Mouse (Mus musculus) CH12.LX (cell line): ENCODE measurements around the gene Adora1. TPM values are rescaled to one million over a fixed set of nuclear protein-coding genes. Genes with fewer than 3 reads are reported as not detected.

ENCODE experiments used
- DNase-seq: peaks from one replicate; pipeline ENCODE4 v3.0.0-alpha.2; 2013; ENCODE audit errors: extremely low read depth
- H3K27ac ChIP-seq: 2 replicates; pipeline ENCODE4 v1.5.1; 2012; ENCODE audit warnings: low read depth, mild to moderate bottlenecking, control low read depth, moderate library complexity; ENCODE audit not compliant: insufficient read depth
- H3K27me3 ChIP-seq: replicated peaks from 2 replicates; pipeline ENCODE3; 2012; ENCODE audit warnings: inconsistent platforms
- H3K36me3 ChIP-seq, 2 experiments: replicated peaks in 1 of 2; 2 replicates each; pipeline versions ENCODE3 to v1.6.1; 2012; ENCODE audit warnings: inconsistent platforms in 1 of 2, low read length in 1 of 2, mild to moderate bottlenecking in 1 of 2, mixed read lengths in 1 of 2, moderate library complexity in 1 of 2; ENCODE audit not compliant: control insufficient read depth in 1 of 2, insufficient read depth in 1 of 2
- H3K4me1 ChIP-seq, 2 experiments: 2 replicates each; pipeline ENCODE4 v1.6.1; 2012; ENCODE audit warnings: inconsistent platforms in 1 of 2, moderate library complexity in 1 of 2; ENCODE audit not compliant: insufficient read depth in 2 of 2, control insufficient read depth in 1 of 2
- H3K4me2 ChIP-seq: 2 replicates; pipeline ENCODE4 v1.6.1; 2012; ENCODE audit warnings: low read depth, mild to moderate bottlenecking, control low read depth; ENCODE audit not compliant: poor library complexity, insufficient read depth, severe bottlenecking
- H3K4me3 ChIP-seq, 3 experiments: fragments of 150-350 bp in 1 of 3; sonication (generic) in 1 of 3; replicated peaks in 1 of 3; 2 replicates each; pipeline versions ENCODE3 to v1.5.1; 2011 to 2012; ENCODE audit warnings: low read depth in 2 of 3, low read length in 2 of 3, mild to moderate bottlenecking in 2 of 3, moderate library complexity in 2 of 3, control low read depth in 1 of 3, improper control_type of control experiment in 1 of 3, inconsistent platforms in 1 of 3, mixed read lengths in 1 of 3; ENCODE audit not compliant: poor library complexity in 1 of 3
- H3K79me2 ChIP-seq: replicated peaks from 2 replicates; pipeline ENCODE4 v1.6.1; 2012; ENCODE audit warnings: mild to moderate bottlenecking, moderate library complexity; ENCODE audit not compliant: control insufficient read depth, poor library complexity, insufficient read depth, severe bottlenecking; ENCODE audit errors: extremely low read depth
- H3K9ac ChIP-seq: 2 replicates; pipeline ENCODE4 v1.6.1; 2012; ENCODE audit warnings: low read depth, mild to moderate bottlenecking, control low read depth, moderate library complexity; ENCODE audit not compliant: insufficient read depth
- H3K9me3 ChIP-seq: replicated peaks from 2 replicates; pipeline ENCODE3; 2012; ENCODE audit warnings: low read length, inconsistent platforms, mixed read lengths
- BHLHE40 ChIP-seq: IDR thresholded peaks from 2 replicates; pipeline ENCODE4 v1.6.1; 2011; ENCODE audit warnings: mild to moderate bottlenecking, low read depth, low read length, improper control_type of control experiment
- CHD1 ChIP-seq: IDR thresholded peaks from 2 replicates; pipeline ENCODE4 v1.6.1; 2012; ENCODE audit warnings: low read depth, low read length, improper control_type of control experiment, inconsistent platforms
- CTCF ChIP-seq, 2 experiments: IDR thresholded peaks in 1 of 2; conservative IDR thresholded peaks in 1 of 2; 2 replicates each; pipeline ENCODE4 v1.5.1; 2011 to 2012; ENCODE audit warnings: low read depth in 2 of 2, low read length in 2 of 2, improper control_type of control experiment in 1 of 2, inconsistent platforms in 1 of 2, mild to moderate bottlenecking in 1 of 2, moderate library complexity in 1 of 2
- E2F4 ChIP-seq: IDR thresholded peaks from 2 replicates; pipeline ENCODE4 v1.6.1; 2011; ENCODE audit warnings: low read depth, low read length, improper control_type of control experiment; ENCODE audit not compliant: insufficient replicate concordance
- ELF1 ChIP-seq: IDR thresholded peaks from 2 replicates; pipeline ENCODE4 v1.6.1; 2014; ENCODE audit warnings: low read depth, mild to moderate bottlenecking, inconsistent platforms, low read length, improper control_type of control experiment
- EP300 ChIP-seq: IDR thresholded peaks from 2 replicates; pipeline ENCODE4 v1.6.1; 2011; ENCODE audit warnings: low read length, improper control_type of control experiment
- ETS1 ChIP-seq: conservative IDR thresholded peaks from 2 replicates; pipeline ENCODE4 v1.6.1; 2012; ENCODE audit warnings: low read depth, mild to moderate bottlenecking, inconsistent platforms, low read length, improper control_type of control experiment, moderate library complexity
- GABPA ChIP-seq: IDR thresholded peaks from 2 replicates; pipeline ENCODE4 v1.6.1; 2012; ENCODE audit warnings: low read depth, low read length, improper control_type of control experiment, inconsistent platforms; ENCODE audit not compliant: insufficient replicate concordance
- HCFC1 ChIP-seq: IDR thresholded peaks from 2 replicates; pipeline ENCODE4 v1.6.1; 2012; ENCODE audit warnings: low read depth, mild to moderate bottlenecking, inconsistent platforms, low read length, improper control_type of control experiment
- IRF4 ChIP-seq: IDR thresholded peaks from 2 replicates; pipeline ENCODE4 v1.6.1; 2014; ENCODE audit warnings: low read depth, mild to moderate bottlenecking, inconsistent platforms, low read length, improper control_type of control experiment
- JUND ChIP-seq: conservative IDR thresholded peaks from 2 replicates; pipeline ENCODE4 v1.6.1; 2011; ENCODE audit warnings: low read depth, low read length, improper control_type of control experiment
- KAT2A ChIP-seq: IDR thresholded peaks from 2 replicates; pipeline ENCODE4 v1.6.1; 2012; ENCODE audit warnings: low read length, improper control_type of control experiment, inconsistent platforms; ENCODE audit not compliant: insufficient replicate concordance
- MAFK ChIP-seq: IDR thresholded peaks from 2 replicates; pipeline ENCODE4 v1.6.1; 2011; ENCODE audit warnings: low read length, improper control_type of control experiment; ENCODE audit not compliant: insufficient replicate concordance
- MEF2A ChIP-seq: IDR thresholded peaks from 2 replicates; pipeline ENCODE4 v1.6.1; 2014; ENCODE audit warnings: low read depth, mild to moderate bottlenecking, inconsistent platforms, low read length, improper control_type of control experiment, borderline replicate concordance
- MXI1 ChIP-seq: IDR thresholded peaks from 2 replicates; pipeline ENCODE4 v1.6.1; 2011; ENCODE audit warnings: mild to moderate bottlenecking, low read depth, low read length, improper control_type of control experiment
- MYC ChIP-seq: IDR thresholded peaks from 2 replicates; pipeline ENCODE4 v1.6.1; 2011; ENCODE audit warnings: low read depth, mild to moderate bottlenecking, improper control_type of control experiment, low read length
- NELFE ChIP-seq: IDR thresholded peaks from 2 replicates; pipeline ENCODE4 v1.6.1; 2011; ENCODE audit warnings: low read depth, low read length, improper control_type of control experiment
- NRF1 ChIP-seq: IDR thresholded peaks from 2 replicates; pipeline ENCODE4 v1.6.1; 2014; ENCODE audit warnings: low read depth, mild to moderate bottlenecking, inconsistent platforms, low read length, improper control_type of control experiment, moderate library complexity
- PAX5 ChIP-seq: IDR thresholded peaks from 2 replicates; pipeline ENCODE4 v1.6.1; 2012; ENCODE audit warnings: low read length, inconsistent platforms, mixed read lengths
- POLR2A ChIP-seq: IDR thresholded peaks from 2 replicates; pipeline ENCODE4 v1.6.1; 2011; ENCODE audit warnings: low read depth, mild to moderate bottlenecking, improper control_type of control experiment, low read length
- POLR2AphosphoS2 ChIP-seq: IDR thresholded peaks from 2 replicates; pipeline ENCODE4 v1.6.1; 2011; ENCODE audit warnings: low read depth, low read length, improper control_type of control experiment
- RAD21 ChIP-seq: IDR thresholded peaks from 2 replicates; pipeline ENCODE4 v1.6.1; 2011; ENCODE audit warnings: low read depth, mild to moderate bottlenecking, low read length, improper control_type of control experiment, moderate library complexity
- RCOR1 ChIP-seq: conservative IDR thresholded peaks from 2 replicates; pipeline ENCODE4 v1.6.1; 2012; ENCODE audit warnings: low read depth, mild to moderate bottlenecking, inconsistent platforms, low read length, improper control_type of control experiment
- SIN3A ChIP-seq: IDR thresholded peaks from 2 replicates; pipeline ENCODE4 v1.6.1; 2012; ENCODE audit warnings: low read length, improper control_type of control experiment, inconsistent platforms
- TBP ChIP-seq: conservative IDR thresholded peaks from 2 replicates; pipeline ENCODE4 v1.6.1; 2011; ENCODE audit warnings: low read depth, low read length, improper control_type of control experiment
- TCF12 ChIP-seq: IDR thresholded peaks from 2 replicates; pipeline ENCODE4 v1.6.1; 2014; ENCODE audit warnings: low read depth, mild to moderate bottlenecking, inconsistent platforms, low read length, improper control_type of control experiment
- UBTF ChIP-seq: IDR thresholded peaks from 2 replicates; pipeline ENCODE4 v1.6.1; 2012; ENCODE audit warnings: low read depth, mild to moderate bottlenecking, inconsistent platforms, low read length, improper control_type of control experiment, moderate library complexity
- USF1 ChIP-seq: IDR thresholded peaks from 2 replicates; pipeline ENCODE4 v1.6.1; 2014; ENCODE audit warnings: low read depth, mild to moderate bottlenecking, inconsistent platforms, low read length, improper control_type of control experiment
- USF2 ChIP-seq: conservative IDR thresholded peaks from 2 replicates; pipeline ENCODE4 v1.6.1; 2011; ENCODE audit warnings: low read depth, low read length, improper control_type of control experiment
- ZKSCAN1 ChIP-seq: IDR thresholded peaks from 2 replicates; pipeline ENCODE4 v1.6.1; 2012; ENCODE audit warnings: low read depth, inconsistent platforms, low read length, improper control_type of control experiment, borderline replicate concordance
- ZMIZ1 ChIP-seq: IDR thresholded peaks from 2 replicates; pipeline ENCODE4 v1.6.1; 2012; ENCODE audit warnings: low read depth, mild to moderate bottlenecking, inconsistent platforms, low read length, improper control_type of control experiment
- dilution Hi-C: fragments of 300-500 bp; cut with MboI; formaldehyde crosslinking; loops from 2 replicates; pipeline ENCODE4 v1.14.3; 2020; ENCODE audit warnings: low sequenced_read_pairs; ENCODE audit not compliant: extremely low pct_unique_long_range_greater_than_20kb, extremely low pct_ligation_motif_present
- in situ Hi-C: fragments of 300-500 bp; cut with MboI; formaldehyde crosslinking; loops from 3 replicates; pipeline ENCODE4 v1.14.3; 2019; ENCODE audit warnings: low sequenced_read_pairs, low pct_ligation_motif_present, low pct_unique_long_range_greater_than_20kb, mixed read lengths
- polyA plus RNA-seq: library from polyadenylated mRNA; unstranded; fragments of >175 nt; gene quantifications from 2 replicates; pipeline ENCODE4 v1.2.1, GENCODE M21; 2012; ENCODE audit warnings: low read depth; ENCODE audit not compliant: insufficient read length
- total RNA-seq, 2 experiments: library from RNA; depleted of rRNA; stranded (reverse); fragments of 300-350 nt in 1 of 2; fragments of >200 nt in 1 of 2; gene quantifications; 2 replicates each; pipeline ENCODE4 v1.2.3; 2012 to 2014

The Adora1 gene
- total and polyA plus RNA-seq, 3 experiments, result 0.20 TPM; not detected in 2

- H3K27me3 ChIP-seq, result peaks cover under 1% of the 10 kb centered on the region
- dilution Hi-C loops (no loop called here), in situ Hi-C loops (no loop called here)
- H3K36me3 ChIP-seq, result no peaks in the 10 kb centered on the region
- peaks cover 32 to 47% of the 10 kb centered on the region in 2 experiments for H3K4me1 ChIP-seq
- DNase-seq, result no peak
- no peak overlapping the region for H3K27ac ChIP-seq
- H3K9me3 ChIP-seq, result no peaks in the 10 kb centered on the region
- no peak overlapping the region for H3K4me3 ChIP-seq
- H3K79me2 ChIP-seq, result no peaks in the 10 kb centered on the region
- no peak overlapping the region for H3K4me2 ChIP-seq
- no peak overlapping the region for H3K9ac ChIP-seq
- TF ChIP-seq USF1, result no peak
- 0 out of 2 replicates have a peak, but pooled peaks have one; percentile 14 for TF ChIP-seq BHLHE40
- TF ChIP-seq, all 38 proteins: peak for 1
These were observed 12.8 kb downstream of the Adora1 start for GRCm38 (mm10) chr1:134222122-134223055.

DNA sequence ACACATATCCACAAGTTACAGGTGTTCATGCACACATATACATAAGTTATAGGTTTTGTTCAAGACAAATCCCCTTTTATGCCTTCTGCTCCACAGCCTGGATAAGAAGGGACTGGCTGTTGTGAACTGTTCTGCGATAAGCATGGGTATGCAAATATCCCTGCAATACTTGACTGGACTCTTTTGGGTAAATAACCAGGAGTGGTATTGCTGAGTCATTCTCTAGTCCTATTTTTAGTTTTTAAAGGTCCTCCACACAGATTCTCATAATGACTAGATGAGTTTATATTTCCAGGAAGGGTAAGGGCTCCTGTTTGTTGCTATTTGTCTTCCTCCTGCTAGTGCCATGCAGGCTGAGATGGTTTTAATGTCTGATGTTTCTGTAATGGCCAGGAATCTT is 14.1 kb downstream of the Adora1 start:
- dilution Hi-C loops, result no loop called here
- H3K27me3 ChIP-seq, result no peaks in the 10 kb centered on the region
- no peak for TF ChIP-seq NRF1
- TF ChIP-seq IRF4, result peak; percentile 93
- no peak for TF ChIP-seq ZMIZ1
- TF ChIP-seq TBP, result 0 out of 2 replicates have a peak, but pooled peaks have one; percentile 21
- no peak for TF ChIP-seq UBTF
- TF ChIP-seq TCF12, result peak; percentile 28; the same call in 1 of the 2 replicates
- TF ChIP-seq JUND, result peak; percentile 90
- peak; percentile 81 for TF ChIP-seq SIN3A
- no peak for TF ChIP-seq USF1
- no peak for TF ChIP-seq GABPA
- no peak for TF ChIP-seq MYC
- no peak for TF ChIP-seq NELFE
- TF ChIP-seq HCFC1, result no peak
- TF ChIP-seq CHD1, result no peak
- TF ChIP-seq RCOR1, result 0 out of 2 replicates have a peak, but pooled peaks have one; percentile 63
- TF ChIP-seq RAD21, result no peak
- no peak for TF ChIP-seq ZKSCAN1
- peak; percentile 98 for TF ChIP-seq MEF2A
- TF ChIP-seq POLR2AphosphoS2, result no peak
- TF ChIP-seq MXI1, result 0 out of 2 replicates have a peak, but pooled peaks have one; percentile 16
- TF ChIP-seq MAFK, result peak; percentile 96
- TF ChIP-seq POLR2A, result no peak
- TF ChIP-seq USF2, result no peak
- TF ChIP-seq BHLHE40, result peak; percentile 73
- TF ChIP-seq CTCF (conservative IDR thresholded peaks at IDR 0.05 in 1 of 2, IDR thresholded peaks at IDR 0.05 in 1 of 2; ENCODE audit: low read depth in 2 of 2, low read length in 2 of 2), result no peak
- no peak for TF ChIP-seq PAX5
- TF ChIP-seq EP300, result peak; percentile 91
- TF ChIP-seq E2F4, result no peak
- peak; percentile 95 for TF ChIP-seq ETS1
- no peak for TF ChIP-seq KAT2A
- TF ChIP-seq ELF1, result no peak

More for the DNA sequence above, 14.1 kb downstream of the Adora1 start:
- no peak overlapping the region for H3K9ac ChIP-seq
- H3K79me2 ChIP-seq, result no peaks in the 10 kb centered on the region
- H3K4me1 ChIP-seq, result peaks cover 35 to 58% of the 10 kb centered on the region in 2 experiments
- H3K4me2 ChIP-seq, result peak overlapping the region; percentile 45; the same call in 1 of the 2 replicates
- H3K9me3 ChIP-seq, result no peaks in the 10 kb centered on the region
- in situ Hi-C loops, result no loop called here
- no peak overlapping the region for H3K27ac ChIP-seq
- no peaks in the 10 kb centered on the region for H3K36me3 ChIP-seq
- DNase-seq, result peak; percentile 84
- H3K4me3 ChIP-seq, result no peak overlapping the region
